Mouse (Mus musculus) lung, postnatal 0 days (tissue): Measurements from ENCODE around the gene Opn1sw.

Source experiments
- CTCF ChIP-seq: IDR thresholded peaks from 2 replicates; pipeline ENCODE4 v1.5.1; 2016; ENCODE audit warnings: antibody characterized with exemption, mild to moderate bottlenecking
- EP300 ChIP-seq: IDR thresholded peaks from 2 replicates; pipeline ENCODE4 v1.6.1; 2016; ENCODE audit warnings: antibody characterized with exemption, mild to moderate bottlenecking, control low read depth

- no peak for TF ChIP-seq CTCF
- TF ChIP-seq EP300 = no peak
Measured at GRCm38 (mm10) chr6:29365277-29365676, 23.0 kb downstream of the Opn1sw start.
